Mouse (Mus musculus) heart, adult 2 months (tissue): ENCODE measurements at regions not wholly inside any gene's neighbourhood (a gene's known extent, or its start where the extent isn't known, plus 50 kb on each side); places are given as distances from the start of the nearest gene placed in this dataset.

Experiments
- CTCF ChIP-seq: fragments of 200-600 bp; IDR thresholded peaks from 2 replicates; pipeline ENCODE4 v1.8.1; 2022; ENCODE audit warnings: antibody characterized with exemption, mild to moderate bottlenecking, moderate library complexity
- POLR2A ChIP-seq: fragments of 200-500 bp; IDR thresholded peaks from 2 replicates; pipeline ENCODE4 v1.6.1; 2011; ENCODE audit warnings: mild to moderate bottlenecking, low read depth, low read length, control low read depth; ENCODE audit not compliant: insufficient read depth

GRCm38 (mm10) chr3:9895396-9896135 lies 192.3 kb upstream of the Gm9833 start:
- TF ChIP-seq POLR2A (no peak), CTCF (no peak)
